Mouse (Mus musculus) heart, adult 2 months (tissue): ENCODE data around the gene Mbnl2.

Experiments used
- CTCF ChIP-seq: fragments of 200-600 bp; IDR thresholded peaks from 2 replicates; pipeline ENCODE4 v1.8.1; 2022; ENCODE audit warnings: antibody characterized with exemption, mild to moderate bottlenecking, moderate library complexity
- POLR2A ChIP-seq: fragments of 200-500 bp; IDR thresholded peaks from 2 replicates; pipeline ENCODE4 v1.6.1; 2011; ENCODE audit warnings: mild to moderate bottlenecking, low read depth, low read length, control low read depth; ENCODE audit not compliant: insufficient read depth

- TF ChIP-seq POLR2A (no peak), CTCF (no peak)
Observed at GRCm38 (mm10) chr14:120312661-120313406, 37.4 kb downstream of the Mbnl2 start.
